Mouse (Mus musculus) embryo, embryonic 10 days (tissue): ENCODE data around the gene Actc1.

Experiments used
- DNase-seq: peaks from one replicate; pipeline ENCODE4 v3.0.0-alpha.2; 2015; ENCODE audit warnings: low spot score

Actc1 gene

GRCm38 (mm10) chr2:114050150-114050549, 3.2 kb downstream of the Actc1 start:
- peak; percentile 28 for DNase-seq

- DNase-seq, result no peak
Measured at GRCm38 (mm10) chr2:114049372-114049771, 4.0 kb downstream of the Actc1 start.

DNA sequence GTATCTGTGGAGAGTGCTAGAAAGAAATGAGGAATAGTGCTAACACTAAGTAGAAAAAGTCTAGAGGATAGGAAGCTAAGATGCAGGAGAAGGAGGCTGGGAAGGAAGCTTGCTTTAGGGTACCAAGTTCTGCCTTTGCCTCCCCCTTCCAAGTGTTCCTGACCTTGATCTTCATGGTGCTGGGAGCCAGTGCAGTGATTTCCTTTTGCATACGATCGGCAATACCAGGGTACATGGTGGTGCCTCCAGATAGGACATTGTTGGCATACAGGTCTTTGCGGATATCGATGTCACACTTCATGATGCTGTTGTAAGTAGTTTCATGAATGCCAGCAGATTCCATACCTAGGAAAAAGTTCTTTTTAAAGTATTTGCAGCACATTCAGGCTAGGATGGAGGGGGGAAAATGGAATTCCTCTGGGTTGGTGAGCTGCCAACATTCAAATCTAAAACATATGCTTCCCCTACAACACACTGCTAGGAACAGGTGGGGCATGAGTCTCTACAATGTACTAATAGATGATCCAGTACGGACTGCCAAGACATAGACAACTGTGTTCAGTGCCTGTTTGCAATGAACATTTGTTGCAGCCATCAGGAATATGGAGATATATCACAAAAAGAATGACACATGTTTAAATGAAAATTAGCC, 5.3 kb downstream of the Actc1 start:
- DNase-seq, result peak; percentile 35

DNA sequence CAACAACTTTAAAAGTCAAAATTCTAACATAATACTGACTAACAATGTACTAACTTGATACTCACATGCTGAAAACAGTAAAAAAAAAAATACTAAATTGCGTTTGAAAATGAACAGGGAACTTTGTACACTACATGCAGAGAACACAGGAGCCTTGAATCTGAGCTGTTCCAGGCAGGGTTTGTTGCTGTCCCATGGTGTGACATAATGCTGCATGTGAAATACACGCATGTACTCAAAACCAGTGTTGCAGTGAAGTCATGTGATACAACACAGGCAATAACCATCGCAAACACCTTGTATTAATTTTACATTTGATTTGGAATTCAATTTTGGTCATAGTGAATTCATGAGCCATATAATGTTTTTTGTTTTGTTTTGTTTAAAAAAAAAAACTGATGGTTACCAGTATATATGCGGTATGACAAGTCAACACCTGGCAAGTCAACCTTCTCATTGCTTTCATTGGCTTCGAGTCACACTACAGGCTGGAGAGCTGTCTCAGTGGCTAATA, 7.1 kb downstream of the Actc1 start:
- DNase-seq, result no peak

GRCm38 (mm10) chr2:114037926-114038325, 15.4 kb downstream of the Actc1 start:
- DNase-seq, result no peak

- DNase-seq, result no peak
Measured at GRCm38 (mm10) chr2:114032259-114032658, 21.1 kb downstream of the Actc1 start.

- DNase-seq, result no peak
Measured at GRCm38 (mm10) chr2:114023383-114023782, 30.0 kb downstream of the Actc1 start.

GRCm38 (mm10) chr2:114020210-114020563, 33.2 kb downstream of the Actc1 start:
- no peak for DNase-seq

GRCm38 (mm10) chr2:114019474-114020209, 33.7 kb downstream of the Actc1 start:
- no peak for DNase-seq

- DNase-seq, result no peak
Measured at GRCm38 (mm10) chr2:114018136-114018535, 35.2 kb downstream of the Actc1 start.

DNA sequence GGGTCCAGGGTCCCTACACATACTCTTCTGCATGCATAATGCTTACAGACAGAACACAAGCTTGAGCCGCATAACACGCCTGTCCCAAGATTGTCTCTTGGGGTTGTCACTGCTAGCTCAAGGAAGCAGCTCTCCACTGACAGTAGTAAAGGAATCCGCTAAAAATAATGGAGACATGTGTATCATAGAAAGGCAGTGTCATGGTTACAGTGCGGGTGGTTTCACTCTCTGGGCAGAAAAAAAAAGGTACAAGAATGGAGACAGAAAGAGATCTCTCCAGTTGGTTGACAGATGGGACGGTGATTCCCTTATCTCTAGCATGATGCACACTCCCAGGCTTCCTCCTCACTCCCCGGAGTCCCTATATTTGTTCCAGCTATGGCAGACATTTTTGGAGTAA, 38.5 kb downstream of the Actc1 start:
- DNase-seq, result no peak

DNA sequence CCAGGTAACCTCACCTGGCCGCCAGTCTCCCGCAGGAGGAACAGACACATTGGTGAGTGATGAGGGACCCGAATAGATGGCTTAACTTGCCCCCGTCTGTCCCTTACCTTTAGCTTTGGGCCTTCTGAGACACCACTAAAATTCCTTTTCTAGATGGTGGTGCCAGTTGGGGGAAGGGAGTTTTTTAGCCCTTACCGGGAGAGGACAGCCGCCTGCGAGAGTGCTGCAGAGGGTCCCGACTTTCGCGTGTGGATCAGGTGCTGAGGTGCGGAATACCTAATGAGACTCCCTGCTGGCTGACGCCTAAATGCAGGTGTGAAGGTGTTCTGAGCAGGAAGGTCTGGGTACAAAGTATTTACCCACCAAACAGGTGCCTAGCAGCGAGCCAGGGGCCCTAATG, 39.5 kb downstream of the Actc1 start:
- DNase-seq, result no peak

GRCm38 (mm10) chr2:114013295-114013771, 40.0 kb downstream of the Actc1 start, which contains the start of gene Gjd2:
Gene Gjd2 (minus strand): TSS chr2:114013619.
- peak; percentile 9 for DNase-seq

- DNase-seq, result no peak
Measured at GRCm38 (mm10) chr2:114012749-114013211, 40.6 kb downstream of the Actc1 start.

DNA sequence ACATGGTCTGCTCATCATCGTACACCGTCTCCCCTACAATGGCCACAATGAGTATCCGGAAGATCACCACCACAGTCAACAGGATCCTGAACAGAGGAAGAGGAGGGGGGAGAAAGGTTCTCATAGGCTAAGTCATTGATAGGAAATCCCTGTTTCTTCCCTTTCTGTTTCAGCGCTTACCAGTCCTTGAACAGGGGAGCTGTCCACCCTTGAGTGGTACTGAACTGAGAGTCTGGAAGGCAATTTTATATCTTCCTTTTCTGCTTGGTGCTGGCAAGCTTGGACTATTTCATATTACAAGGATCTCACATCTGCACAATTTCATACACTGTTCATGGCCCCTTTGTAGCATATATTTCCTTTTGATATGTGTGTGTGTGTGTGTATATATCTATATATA, 41.5 kb downstream of the Actc1 start:
- DNase-seq, result peak; percentile 82

- no peak for DNase-seq
Measured at GRCm38 (mm10) chr2:114008321-114008720, 45.0 kb downstream of the Actc1 start.

DNA sequence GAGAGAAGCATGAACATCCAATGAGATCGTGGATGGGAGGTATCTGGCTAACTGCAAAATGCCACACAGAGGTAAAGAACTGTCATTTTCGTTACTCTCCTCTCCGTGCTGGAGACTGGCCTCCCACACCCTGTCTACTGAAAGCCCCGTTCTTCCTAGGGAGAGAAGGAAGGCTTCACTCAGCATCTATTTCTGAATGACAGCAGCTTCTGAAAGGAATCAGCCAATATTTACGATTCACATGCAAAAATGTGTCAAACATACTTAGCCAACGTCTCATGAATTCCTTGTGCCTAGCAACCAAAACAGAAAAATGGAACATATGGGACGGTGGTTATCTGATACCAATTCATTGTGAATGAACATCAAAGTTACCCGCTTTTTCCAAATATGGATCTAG, 55.9 kb downstream of the Actc1 start:
- DNase-seq, result no peak
